Mouse (Mus musculus): ENCODE measurements at regions not wholly inside any gene's neighbourhood (a gene's known extent, or its start where the extent isn't known, plus 50 kb on each side); places are given as distances from the start of the nearest gene placed in this dataset.

- peak; percentile 5 for DNase-seq
These were observed 390.0 kb upstream of the Slc35b3 start for GRCm38 (mm10) chr13:39350668-39351067.

GRCm38 (mm10) chr13:39347761-39348160, 387.1 kb upstream of the Slc35b3 start:
- DNase-seq, result no peak

GRCm38 (mm10) chr13:39334874-39335273, 374.2 kb upstream of the Slc35b3 start:
- DNase-seq, result no peak

GRCm38 (mm10) chr13:39329794-39330193, 369.1 kb upstream of the Slc35b3 start:
- no peak for DNase-seq

GRCm38 (mm10) chr13:39326176-39326575, 365.5 kb upstream of the Slc35b3 start:
- DNase-seq, result no peak

- DNase-seq, result no peak
These were observed 360.4 kb upstream of the Slc35b3 start for GRCm38 (mm10) chr13:39321111-39321510.

GRCm38 (mm10) chr13:39309758-39310157, 349.1 kb upstream of the Slc35b3 start:
- no peak for DNase-seq

- DNase-seq, result peak; percentile 49
These were observed 347.2 kb upstream of the Slc35b3 start for GRCm38 (mm10) chr13:39307845-39308244.

GRCm38 (mm10) chr13:39306851-39307250, 346.2 kb upstream of the Slc35b3 start:
- DNase-seq, result no peak

GRCm38 (mm10) chr13:39297129-39297528, 336.5 kb upstream of the Slc35b3 start:
- no peak for DNase-seq

GRCm38 (mm10) chr13:39290216-39290960, 329.7 kb upstream of the Slc35b3 start:
- no peak for DNase-seq

- DNase-seq, result no peak
These were observed 321.6 kb upstream of the Slc35b3 start for GRCm38 (mm10) chr13:39282272-39282671.

GRCm38 (mm10) chr13:39278101-39278500, 317.4 kb upstream of the Slc35b3 start:
- peak; percentile 61 for DNase-seq

- no peak for DNase-seq
These were observed 305.3 kb upstream of the Slc35b3 start for GRCm38 (mm10) chr13:39266024-39266423.

- no peak for DNase-seq
These were observed 296.0 kb upstream of the Slc35b3 start for GRCm38 (mm10) chr13:39256708-39257107.

GRCm38 (mm10) chr13:39255338-39255737, 294.7 kb upstream of the Slc35b3 start:
- no peak for DNase-seq

GRCm38 (mm10) chr13:39252591-39252990, 291.9 kb upstream of the Slc35b3 start:
- DNase-seq, result no peak

GRCm38 (mm10) chr13:39250096-39250495, 289.4 kb upstream of the Slc35b3 start:
- DNase-seq, result no peak

- no peak for DNase-seq
These were observed 266.2 kb upstream of the Slc35b3 start for GRCm38 (mm10) chr13:39226829-39227228.

- no peak for DNase-seq
These were observed 265.0 kb upstream of the Slc35b3 start for GRCm38 (mm10) chr13:39225651-39226050.

- no peak for DNase-seq
These were observed 250.4 kb upstream of the Slc35b3 start for GRCm38 (mm10) chr13:39211076-39211475.

GRCm38 (mm10) chr13:39183715-39184179, 223.1 kb upstream of the Slc35b3 start:
- peak; percentile 50 for DNase-seq

GRCm38 (mm10) chr13:39161980-39162379, 201.3 kb upstream of the Slc35b3 start:
- DNase-seq, result peak; percentile 4

GRCm38 (mm10) chr13:39127942-39128341, 167.3 kb upstream of the Slc35b3 start:
- DNase-seq, result no peak

- no peak for DNase-seq
These were observed 131.4 kb upstream of the Slc35b3 start for GRCm38 (mm10) chr13:39092058-39092457.

Data from kidney, postnatal 10 days (tissue).